Mouse (Mus musculus): ENCODE measurements around the gene Cdk6.

- TF ChIP-seq CTCF (IDR thresholded peaks at IDR 0.05; ENCODE audit: insufficient read depth, low read length) (no peak), POLR2A (IDR thresholded peaks at IDR 0.05; ENCODE audit: borderline replicate concordance, extremely low read depth, low read depth, low read length) (no peak)
Observed at GRCm38 (mm10) chr5:3482474-3482873, 141.2 kb downstream of the Cdk6 start.
